Mouse (Mus musculus) midbrain, embryonic 15.5 days (tissue): Measurements from ENCODE around the gene Scimp. TPM values are rescaled to one million over a fixed set of nuclear protein-coding genes. Genes with fewer than 3 reads are reported as not detected.

Experiments
- ATAC-seq: fragments of 200-750 bp; cut with Nextera tagmentation; replicated peaks from 2 replicates; pipeline ENCODE4 v1.8.0; 2017; ENCODE audit warnings: moderate TSS enrichment
- H3K27ac ChIP-seq: fragments of 300-500 bp; sonication (generic); 2 replicates; pipeline ENCODE4 v1.5.1; 2015; ENCODE audit warnings: mild to moderate bottlenecking, inconsistent platforms
- H3K27me3 ChIP-seq: fragments of 300-500 bp; sonication (generic); replicated peaks from 2 replicates; pipeline ENCODE4 v1.6.1; 2015; ENCODE audit warnings: inconsistent platforms
- H3K36me3 ChIP-seq: fragments of 300-500 bp; sonication (generic); replicated peaks from 2 replicates; pipeline ENCODE4 v1.6.1; 2015; ENCODE audit warnings: inconsistent platforms
- H3K4me1 ChIP-seq: fragments of 300-500 bp; sonication (generic); 2 replicates; pipeline ENCODE4 v1.6.1; 2015; ENCODE audit warnings: inconsistent platforms
- H3K4me2 ChIP-seq: fragments of 300-500 bp; sonication (generic); 2 replicates; pipeline ENCODE4 v1.6.1; 2015; ENCODE audit warnings: inconsistent platforms, mild to moderate bottlenecking, moderate library complexity
- H3K4me3 ChIP-seq: fragments of 300-500 bp; sonication (generic); 2 replicates; pipeline ENCODE4 v1.5.1; 2015; ENCODE audit warnings: mild to moderate bottlenecking, inconsistent platforms
- H3K9ac ChIP-seq: fragments of 300-500 bp; sonication (generic); 2 replicates; pipeline ENCODE4 v1.6.1; 2015; ENCODE audit warnings: mild to moderate bottlenecking, inconsistent platforms
- H3K9me3 ChIP-seq: fragments of 300-500 bp; sonication (generic); 2 replicates; pipeline ENCODE4 v1.6.1; 2016; ENCODE audit warnings: inconsistent platforms
- WGBS: fragments of 180-500 bp; shearing (Covaris S2); methylation state at CpG from one replicate; pipeline ENCODE4 v1.1.7; 2015; ENCODE audit warnings: mixed read lengths; 5-methylcytosine and 5-hydroxymethylcytosine counted together
- polyA plus RNA-seq: library from polyadenylated mRNA; unstranded; fragments of >200 nt; fragmentation: Nextera tagmentation; extraction: Ambion mirVana; gene quantifications from 2 replicates; pipeline ENCODE4 v1.2.1, GENCODE M21; 2015

The Scimp gene
- polyA plus RNA-seq, 1 experiment from 2014 or later = not detected

DNA sequence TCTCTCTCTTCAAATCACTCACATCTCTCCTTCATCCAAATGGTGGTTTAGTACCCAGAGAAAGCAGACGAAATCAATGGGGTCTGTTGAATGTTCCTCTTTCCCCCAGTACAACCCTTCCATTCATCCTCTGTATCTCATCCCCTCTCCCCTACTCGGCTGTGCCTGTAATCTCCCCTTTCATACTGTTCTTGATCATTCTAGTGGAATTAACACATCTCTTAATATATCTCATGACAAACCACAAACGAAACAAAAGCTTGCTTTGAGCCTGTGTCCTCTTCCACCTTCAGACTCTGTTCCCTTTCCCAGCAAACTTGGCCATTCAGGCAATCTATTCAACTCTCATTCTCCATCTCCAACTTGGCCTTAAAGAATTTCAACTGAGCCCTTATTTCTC is 18.8 kb upstream of the Scimp start:
- Histone ChIP-seq H3K36me3 (no peaks in the 10 kb centered on the region), H3K27ac (no peak overlapping the region), H3K4me3 (no peak overlapping the region), H3K9me3 (no peaks in the 10 kb centered on the region), H3K27me3 (no peaks in the 10 kb centered on the region), H3K9ac (no peak overlapping the region), H3K4me2 (no peak overlapping the region), H3K4me1 (no peaks in the 10 kb centered on the region)
- 43% methylated on average over 3 of the region's 3 CpGs for WGBS
- no peak for ATAC-seq

- H3K9ac ChIP-seq = no peak overlapping the region
- H3K4me3 ChIP-seq = no peak overlapping the region
- H3K9me3 ChIP-seq = no peaks in the 10 kb centered on the region
- H3K27ac ChIP-seq = no peak overlapping the region
- ATAC-seq = no peak
- no peaks in the 10 kb centered on the region for H3K4me1 ChIP-seq
- no peaks in the 10 kb centered on the region for H3K27me3 ChIP-seq
- 92% methylated on average over 11 of the region's 11 CpGs for WGBS
- no peaks in the 10 kb centered on the region for H3K36me3 ChIP-seq
- no peak overlapping the region for H3K4me2 ChIP-seq
These were observed 16.7 kb upstream of the Scimp start for GRCm38 (mm10) chr11:70828975-70829615.

DNA sequence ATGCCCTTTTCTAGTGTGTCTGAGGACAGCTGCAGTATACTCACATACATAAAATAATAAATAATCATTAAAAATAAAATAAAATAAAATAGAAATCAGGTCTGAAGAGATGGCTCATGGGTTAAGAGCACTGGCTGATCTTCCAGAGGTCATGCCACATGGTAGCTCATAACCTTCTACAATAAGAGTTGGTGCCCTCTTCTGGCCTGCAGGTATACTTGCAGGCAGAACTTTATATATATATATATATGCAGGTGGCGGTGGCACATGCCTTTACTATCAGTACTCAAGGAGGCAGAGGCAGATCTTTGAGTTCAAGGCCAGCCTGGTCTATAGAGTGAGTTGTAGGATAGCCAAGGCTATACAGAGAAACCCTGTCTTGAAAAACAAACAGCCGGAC is 13.8 kb upstream of the Scimp start:
- no peak overlapping the region for H3K9ac ChIP-seq
- no peaks in the 10 kb centered on the region for H3K27me3 ChIP-seq
- 93% methylated on average over 2 of the region's 2 CpGs for WGBS
- H3K4me3 ChIP-seq = no peak overlapping the region
- no peak overlapping the region for H3K4me2 ChIP-seq
- no peaks in the 10 kb centered on the region for H3K9me3 ChIP-seq
- no peaks in the 10 kb centered on the region for H3K36me3 ChIP-seq
- no peak overlapping the region for H3K27ac ChIP-seq
- no peak for ATAC-seq
- no peaks in the 10 kb centered on the region for H3K4me1 ChIP-seq

DNA sequence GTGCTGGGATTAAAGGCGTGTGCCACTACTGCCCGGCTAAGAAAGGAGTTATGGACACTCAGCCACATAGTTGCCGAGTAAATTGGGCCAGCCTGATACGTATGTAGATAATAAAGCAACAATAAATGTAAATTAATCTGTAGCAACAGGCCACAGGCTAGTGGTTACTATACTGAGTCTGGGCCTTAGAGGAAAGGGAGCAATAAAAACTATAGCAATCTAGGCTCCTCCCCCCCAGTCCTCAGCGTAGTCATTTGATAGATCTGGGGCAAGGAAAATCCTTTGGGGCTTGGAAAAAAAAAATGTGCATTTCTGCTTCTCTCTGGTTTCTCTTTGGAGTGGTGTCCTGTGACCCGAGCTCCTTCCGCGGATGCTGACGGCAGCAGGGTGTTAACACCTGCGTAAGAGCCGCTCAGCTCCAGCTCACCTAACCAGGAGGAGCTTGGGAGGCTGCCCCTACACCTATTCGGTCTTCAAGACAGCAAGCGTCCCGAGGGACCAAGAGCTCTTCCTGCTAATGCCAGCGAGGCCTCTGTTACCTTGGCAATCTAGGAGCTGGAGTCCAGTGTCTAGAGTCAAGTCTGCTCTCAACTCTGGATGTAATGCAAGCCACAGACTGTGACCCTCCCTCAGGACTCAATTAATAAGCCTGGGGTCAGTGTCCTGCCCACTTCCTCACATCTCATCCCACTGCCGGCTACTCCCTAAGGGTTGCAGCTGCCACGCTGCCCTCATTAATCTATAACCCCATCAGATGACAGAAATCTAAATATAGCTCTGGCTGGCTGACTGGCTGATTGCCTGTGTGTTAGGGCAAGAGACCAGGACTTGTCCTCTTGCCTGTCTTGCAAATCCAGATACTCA is 9.6 kb upstream of the Scimp start:
- H3K4me3 ChIP-seq = no peak overlapping the region
- ATAC-seq = no peak
- no peaks in the 10 kb centered on the region for H3K4me1 ChIP-seq
- 60% methylated on average over 17 of the region's 17 CpGs for WGBS
- no peak overlapping the region for H3K4me2 ChIP-seq
- no peaks in the 10 kb centered on the region for H3K9me3 ChIP-seq
- no peaks in the 10 kb centered on the region for H3K36me3 ChIP-seq
- H3K27ac ChIP-seq = no peak overlapping the region
- no peak overlapping the region for H3K9ac ChIP-seq
- H3K27me3 ChIP-seq = no peaks in the 10 kb centered on the region

GRCm38 (mm10) chr11:70820120-70820519 is 7.7 kb upstream of the Scimp start:
- no peaks in the 10 kb centered on the region for H3K36me3 ChIP-seq
- no peak overlapping the region for H3K4me3 ChIP-seq
- no peaks in the 10 kb centered on the region for H3K9me3 ChIP-seq
- no peak overlapping the region for H3K9ac ChIP-seq
- ATAC-seq = no peak
- H3K27ac ChIP-seq = no peak overlapping the region
- H3K4me2 ChIP-seq = no peak overlapping the region
- 85% methylated on average over 8 of the region's 8 CpGs for WGBS
- H3K27me3 ChIP-seq = no peaks in the 10 kb centered on the region
- H3K4me1 ChIP-seq = no peaks in the 10 kb centered on the region

GRCm38 (mm10) chr11:70816770-70817169 is 4.4 kb upstream of the Scimp start:
- WGBS = 76% methylated on average over 4 of the region's 4 CpGs
- H3K9ac ChIP-seq = no peak overlapping the region
- H3K9me3 ChIP-seq = no peaks in the 10 kb centered on the region
- no peaks in the 10 kb centered on the region for H3K27me3 ChIP-seq
- H3K27ac ChIP-seq = no peak overlapping the region
- no peaks in the 10 kb centered on the region for H3K4me1 ChIP-seq
- no peaks in the 10 kb centered on the region for H3K36me3 ChIP-seq
- no peak overlapping the region for H3K4me2 ChIP-seq
- ATAC-seq = no peak
- no peak overlapping the region for H3K4me3 ChIP-seq

- WGBS = 28% methylated on average over 6 of the region's 6 CpGs
- Histone ChIP-seq H3K27me3 (no peaks in the 10 kb centered on the region), H3K36me3 (no peaks in the 10 kb centered on the region), H3K4me2 (no peak overlapping the region), H3K4me3 (no peak overlapping the region), H3K9me3 (no peaks in the 10 kb centered on the region), H3K27ac (no peak overlapping the region), H3K4me1 (no peaks in the 10 kb centered on the region), H3K9ac (no peak overlapping the region)
- no peak for ATAC-seq
These were observed 3.2 kb upstream of the Scimp start for GRCm38 (mm10) chr11:70815498-70816078.

DNA sequence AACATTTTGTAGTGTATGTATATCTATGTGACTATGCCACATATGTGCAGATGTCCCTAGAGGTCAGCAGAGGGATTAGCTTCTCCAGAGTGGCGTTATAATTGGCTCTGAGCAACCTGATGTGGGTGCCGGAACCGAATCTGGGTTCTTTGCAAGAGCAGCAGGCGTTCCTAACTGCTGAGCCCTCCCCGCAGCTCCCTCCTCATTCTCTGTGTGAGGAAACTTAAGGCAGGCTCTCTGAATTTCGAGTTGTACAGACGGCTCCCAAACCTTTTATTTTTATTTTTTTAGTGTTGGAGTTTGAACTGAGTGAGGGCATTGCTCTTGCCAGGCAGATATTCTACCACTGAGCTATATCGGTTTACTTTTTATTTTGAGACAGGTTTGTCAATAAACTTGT is 2.7 kb upstream of the Scimp start:
- Histone ChIP-seq H3K9me3 (no peaks in the 10 kb centered on the region), H3K4me2 (no peak overlapping the region), H3K9ac (no peak overlapping the region), H3K4me3 (no peak overlapping the region), H3K4me1 (no peaks in the 10 kb centered on the region), H3K36me3 (no peaks in the 10 kb centered on the region), H3K27me3 (no peaks in the 10 kb centered on the region), H3K27ac (no peak overlapping the region)
- no peak for ATAC-seq
- 82% methylated on average over 8 of the region's 8 CpGs for WGBS

- Histone ChIP-seq H3K27ac (no peak overlapping the region), H3K36me3 (no peaks in the 10 kb centered on the region), H3K9ac (no peak overlapping the region), H3K27me3 (no peaks in the 10 kb centered on the region), H3K4me2 (no peak overlapping the region), H3K4me3 (no peak overlapping the region), H3K9me3 (no peaks in the 10 kb centered on the region), H3K4me1 (no peaks in the 10 kb centered on the region)
- ATAC-seq = no peak
- 68% methylated on average over 13 of the region's 13 CpGs for WGBS
These were observed 730 bp downstream of the Scimp start for GRCm38 (mm10) chr11:70811471-70812240.

DNA sequence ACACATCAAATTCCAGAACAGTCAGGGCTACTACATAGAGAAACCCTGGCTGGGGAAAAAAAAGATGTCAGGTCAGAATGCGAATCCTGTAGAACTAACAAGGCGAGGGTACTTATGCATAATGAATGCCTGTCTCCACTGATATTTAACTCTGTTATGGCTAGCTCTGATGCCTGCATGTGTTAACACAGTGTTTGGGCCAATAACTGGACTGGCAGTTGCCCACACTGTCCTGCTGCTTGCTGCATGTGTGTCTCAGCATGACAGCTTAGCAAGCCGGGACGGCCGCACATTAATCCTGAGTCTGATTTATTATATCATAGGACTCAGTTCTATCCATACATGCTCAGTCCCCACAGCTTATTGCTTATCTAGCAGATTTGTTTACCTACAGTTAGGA is 1.3 kb downstream of the Scimp start:
- Histone ChIP-seq H3K4me3 (no peak overlapping the region), H3K9me3 (no peaks in the 10 kb centered on the region), H3K27ac (no peak overlapping the region), H3K27me3 (no peaks in the 10 kb centered on the region), H3K9ac (no peak overlapping the region), H3K4me1 (no peaks in the 10 kb centered on the region), H3K4me2 (no peak overlapping the region), H3K36me3 (no peaks in the 10 kb centered on the region)
- ATAC-seq = no peak
- 83% methylated on average over 5 of the region's 5 CpGs for WGBS

GRCm38 (mm10) chr11:70809011-70809410 is 3.4 kb downstream of the Scimp start:
- Histone ChIP-seq H3K4me1 (no peaks in the 10 kb centered on the region), H3K9me3 (no peaks in the 10 kb centered on the region), H3K4me2 (no peak overlapping the region), H3K36me3 (no peaks in the 10 kb centered on the region), H3K4me3 (no peak overlapping the region), H3K27me3 (no peaks in the 10 kb centered on the region), H3K9ac (no peak overlapping the region), H3K27ac (no peak overlapping the region)
- WGBS = 15% methylated on average over 1 of the region's 1 CpGs
- no peak for ATAC-seq

DNA sequence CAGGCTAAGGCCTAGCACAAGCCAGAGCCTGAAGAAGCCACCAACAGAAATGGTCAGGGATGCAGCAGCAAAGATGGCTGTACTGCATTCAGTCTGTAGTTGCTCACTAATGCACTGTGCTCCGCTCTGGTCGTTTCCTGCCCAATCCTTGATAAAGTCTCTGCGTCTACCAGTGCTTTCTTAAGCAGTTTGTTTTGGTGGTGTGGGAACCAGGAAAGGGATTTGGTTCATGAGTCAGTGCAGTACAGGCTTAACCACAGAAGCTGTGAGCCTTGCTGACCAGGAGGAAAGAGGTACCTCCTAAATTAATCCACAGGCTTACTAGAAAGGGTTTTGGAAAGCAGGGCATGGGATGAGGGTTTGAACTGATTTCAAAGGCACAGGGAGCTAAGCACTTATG is 4.3 kb downstream of the Scimp start:
- no peaks in the 10 kb centered on the region for H3K36me3 ChIP-seq
- no peaks in the 10 kb centered on the region for H3K27me3 ChIP-seq
- H3K27ac ChIP-seq = no peak overlapping the region
- H3K4me2 ChIP-seq = no peak overlapping the region
- H3K4me3 ChIP-seq = no peak overlapping the region
- H3K9ac ChIP-seq = no peak overlapping the region
- no peaks in the 10 kb centered on the region for H3K9me3 ChIP-seq
- ATAC-seq = no peak
- 68% methylated on average over 3 of the region's 3 CpGs for WGBS
- H3K4me1 ChIP-seq = no peaks in the 10 kb centered on the region
